Mouse (Mus musculus) CH12.LX (cell line): ENCODE measurements around the gene Orc6.

ENCODE experiments used
- CHD1 ChIP-seq: IDR thresholded peaks from 2 replicates; pipeline ENCODE4 v1.6.1; 2012; ENCODE audit warnings: low read depth, low read length, improper control_type of control experiment, inconsistent platforms
- CTCF ChIP-seq, 2 experiments: IDR thresholded peaks in 1 of 2; conservative IDR thresholded peaks in 1 of 2; 2 replicates each; pipeline ENCODE4 v1.5.1; 2011 to 2012; ENCODE audit warnings: low read depth in 2 of 2, low read length in 2 of 2, improper control_type of control experiment in 1 of 2, inconsistent platforms in 1 of 2, mild to moderate bottlenecking in 1 of 2, moderate library complexity in 1 of 2
- GABPA ChIP-seq: IDR thresholded peaks from 2 replicates; pipeline ENCODE4 v1.6.1; 2012; ENCODE audit warnings: low read depth, low read length, improper control_type of control experiment, inconsistent platforms; ENCODE audit not compliant: insufficient replicate concordance
- JUN ChIP-seq: IDR thresholded peaks from 2 replicates; pipeline ENCODE4 v1.6.1; 2011; ENCODE audit warnings: low read depth, mild to moderate bottlenecking, low read length, improper control_type of control experiment, moderate library complexity; ENCODE audit not compliant: insufficient read depth
- KAT2A ChIP-seq: IDR thresholded peaks from 2 replicates; pipeline ENCODE4 v1.6.1; 2012; ENCODE audit warnings: low read length, improper control_type of control experiment, inconsistent platforms; ENCODE audit not compliant: insufficient replicate concordance
- POLR2A ChIP-seq: IDR thresholded peaks from 2 replicates; pipeline ENCODE4 v1.6.1; 2011; ENCODE audit warnings: low read depth, mild to moderate bottlenecking, improper control_type of control experiment, low read length
- RCOR1 ChIP-seq: conservative IDR thresholded peaks from 2 replicates; pipeline ENCODE4 v1.6.1; 2012; ENCODE audit warnings: low read depth, mild to moderate bottlenecking, inconsistent platforms, low read length, improper control_type of control experiment
- USF1 ChIP-seq: IDR thresholded peaks from 2 replicates; pipeline ENCODE4 v1.6.1; 2014; ENCODE audit warnings: low read depth, mild to moderate bottlenecking, inconsistent platforms, low read length, improper control_type of control experiment
- USF2 ChIP-seq: conservative IDR thresholded peaks from 2 replicates; pipeline ENCODE4 v1.6.1; 2011; ENCODE audit warnings: low read depth, low read length, improper control_type of control experiment
- ZC3H11A ChIP-seq: IDR thresholded peaks from 2 replicates; pipeline ENCODE4 v1.6.1; 2012; ENCODE audit warnings: low read depth, mild to moderate bottlenecking, inconsistent platforms, low read length, improper control_type of control experiment

DNA sequence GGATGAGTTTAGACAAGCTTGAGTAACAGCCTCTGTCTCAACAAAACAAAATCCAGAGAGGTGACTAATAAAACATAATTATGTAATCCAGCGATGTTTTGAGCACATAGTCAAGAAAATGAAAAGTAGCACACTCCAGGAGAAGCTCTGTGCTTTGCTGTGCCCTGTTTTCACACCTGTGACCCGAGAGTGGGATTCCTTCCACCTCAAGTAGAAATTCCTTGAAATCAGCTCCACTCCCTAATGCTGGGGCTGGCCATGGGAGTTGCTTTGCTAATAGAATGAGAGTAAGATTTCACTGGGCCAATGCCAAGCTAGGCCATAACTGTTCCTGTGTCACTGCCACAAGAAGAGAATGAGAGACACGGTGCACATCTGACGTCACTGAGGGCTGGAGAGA is 38.2 kb downstream of the Orc6 start:
- TF ChIP-seq CTCF (conservative IDR thresholded peaks at IDR 0.05 in 1 of 2, IDR thresholded peaks at IDR 0.05 in 1 of 2; ENCODE audit: low read depth in 2 of 2, low read length in 2 of 2) (no peak), ZC3H11A (no peak), POLR2A (no peak), KAT2A (no peak), CHD1 (no peak), USF2 (no peak), RCOR1 (no peak), USF1 (no peak), GABPA (no peak), JUN (no peak)
